Mouse (Mus musculus) fibroblast of lung, adult 2 months (primary cell): Measurements from ENCODE around the gene Gatad2a.
"Not testable (repeated sequence)": the region's sequence is repeated elsewhere in the genome, so short reads cannot be mapped to it uniquely, and the experiment has no call there.

Experiments
- DNase-seq: peaks from one replicate; pipeline ENCODE4 v3.0.0-alpha.2; 2011; ENCODE audit warnings: low read depth

Gene Gatad2a

GRCm38 (mm10) chr8:69995422-69995775, 785 bp downstream of the Gatad2a start:
- DNase-seq = no peak

- DNase-seq = not testable (repeated sequence)
Measured at GRCm38 (mm10) chr8:69988936-69989335, 7.2 kb downstream of the Gatad2a start.

GRCm38 (mm10) chr8:69987744-69988143, 8.4 kb downstream of the Gatad2a start:
- DNase-seq = no peak

- no peak for DNase-seq
Measured at GRCm38 (mm10) chr8:69984876-69985553, 11.2 kb downstream of the Gatad2a start.

GRCm38 (mm10) chr8:69978456-69978855, 17.7 kb downstream of the Gatad2a start:
- DNase-seq = no peak

- DNase-seq = no peak
Measured at GRCm38 (mm10) chr8:69974806-69975205, 21.4 kb downstream of the Gatad2a start.

- DNase-seq = peak; percentile 81
Measured at GRCm38 (mm10) chr8:69974194-69974614, 22.0 kb downstream of the Gatad2a start.

- no peak for DNase-seq
Measured at GRCm38 (mm10) chr8:69973442-69974161, 22.6 kb downstream of the Gatad2a start.

GRCm38 (mm10) chr8:69973063-69973441, 23.1 kb downstream of the Gatad2a start:
- no peak for DNase-seq

- no peak for DNase-seq
Measured at GRCm38 (mm10) chr8:69970880-69971279, 25.3 kb downstream of the Gatad2a start.

- DNase-seq = peak; percentile 41
Measured at GRCm38 (mm10) chr8:69967291-69967933, 28.8 kb downstream of the Gatad2a start.

GRCm38 (mm10) chr8:69959241-69959640, 36.9 kb downstream of the Gatad2a start:
- no peak for DNase-seq

GRCm38 (mm10) chr8:69957879-69958278, 38.3 kb downstream of the Gatad2a start:
- no peak for DNase-seq

- no peak for DNase-seq
Measured at GRCm38 (mm10) chr8:69957419-69957818, 38.8 kb downstream of the Gatad2a start.

GRCm38 (mm10) chr8:69956651-69957050, 39.5 kb downstream of the Gatad2a start:
- no peak for DNase-seq

- DNase-seq = no peak
Measured at GRCm38 (mm10) chr8:69954642-69955041, 41.5 kb downstream of the Gatad2a start.

GRCm38 (mm10) chr8:69954213-69954612, 42.0 kb downstream of the Gatad2a start:
- no peak for DNase-seq

GRCm38 (mm10) chr8:69950300-69950699, 45.9 kb downstream of the Gatad2a start:
- DNase-seq = no peak

- not testable (repeated sequence) for DNase-seq
Measured at GRCm38 (mm10) chr8:69942495-69942894, 53.7 kb downstream of the Gatad2a start.

GRCm38 (mm10) chr8:69940386-69940785, 55.8 kb downstream of the Gatad2a start:
- DNase-seq = no peak

GRCm38 (mm10) chr8:69939633-69940032, 56.6 kb downstream of the Gatad2a start:
- DNase-seq = peak; percentile 51

GRCm38 (mm10) chr8:69938245-69938982, 57.8 kb downstream of the Gatad2a start:
- no peak for DNase-seq
